Mouse (Mus musculus) embryonic facial prominence, embryonic 11.5 days (tissue): Measurements from ENCODE around the gene Sox13. TPM values are rescaled to one million over a fixed set of nuclear protein-coding genes. Genes with fewer than 3 reads are reported as not detected.

Source experiments
- ATAC-seq: fragments of 200-750 bp; cut with Nextera tagmentation; replicated peaks from 2 replicates; pipeline ENCODE4 v1.8.0; 2017; ENCODE audit warnings: low read depth; ENCODE audit not compliant: insufficient number of reproducible peaks, low FRiP score, low TSS enrichment
- DNase-seq: peaks from one replicate; pipeline ENCODE4 v3.0.0-alpha.2; 2015; ENCODE audit warnings: low spot score
- H3K27ac ChIP-seq: fragments of 300-500 bp; sonication (generic); replicated peaks from 2 replicates; pipeline ENCODE4 v1.5.1; 2014; ENCODE audit warnings: mild to moderate bottlenecking, low read depth, low read length, control low read depth
- H3K27me3 ChIP-seq: fragments of 300-500 bp; sonication (generic); 2 replicates; pipeline ENCODE4 v1.6.1; 2014; ENCODE audit warnings: mild to moderate bottlenecking, low read length, moderate library complexity, mixed read lengths; ENCODE audit not compliant: control insufficient read depth, insufficient read depth
- H3K36me3 ChIP-seq: fragments of 300-500 bp; sonication (generic); replicated peaks from 2 replicates; pipeline ENCODE4 v1.6.1; 2014; ENCODE audit warnings: low read depth, mild to moderate bottlenecking, low read length, moderate library complexity, mixed read lengths; ENCODE audit not compliant: control insufficient read depth, insufficient read depth
- H3K4me1 ChIP-seq: fragments of 300-500 bp; sonication (generic); 2 replicates; pipeline ENCODE4 v1.6.1; 2014; ENCODE audit warnings: low read length, mixed read lengths; ENCODE audit not compliant: control insufficient read depth, insufficient read depth
- H3K4me2 ChIP-seq: fragments of 300-500 bp; sonication (generic); 2 replicates; pipeline ENCODE4 v1.6.1; 2014; ENCODE audit warnings: low read depth, mild to moderate bottlenecking, control low read depth, low read length, moderate library complexity
- H3K4me3 ChIP-seq: fragments of 300-500 bp; sonication (generic); 2 replicates; pipeline ENCODE4 v1.5.1; 2014; ENCODE audit warnings: low read depth, low read length, control low read depth
- H3K9ac ChIP-seq: fragments of 300-500 bp; sonication (generic); replicated peaks from 2 replicates; pipeline ENCODE4 v1.6.1; 2014; ENCODE audit warnings: mild to moderate bottlenecking, control low read depth, low read length
- H3K9me3 ChIP-seq: fragments of 300-500 bp; sonication (generic); replicated peaks from 2 replicates; pipeline ENCODE4 v1.6.1; 2016; ENCODE audit warnings: mild to moderate bottlenecking, low read length, inconsistent platforms, mixed read lengths; ENCODE audit not compliant: control insufficient read depth
- WGBS: fragments of 180-500 bp; shearing (Covaris S2); extraction: QIAGEN DNeasy Blood & Tissue Kit; methylation state at CpG from one replicate; pipeline ENCODE4 v1.1.7; 2014; 5-methylcytosine and 5-hydroxymethylcytosine counted together
- polyA plus RNA-seq: library from polyadenylated mRNA; unstranded; fragments of >200 nt; fragmentation: Nextera tagmentation; extraction: Ambion mirVana; gene quantifications from 2 replicates; pipeline ENCODE4 v1.2.1, GENCODE M21; 2014

Gene Sox13
- polyA plus RNA-seq, 1 experiment from 2014 or later: 5.7 TPM

DNA sequence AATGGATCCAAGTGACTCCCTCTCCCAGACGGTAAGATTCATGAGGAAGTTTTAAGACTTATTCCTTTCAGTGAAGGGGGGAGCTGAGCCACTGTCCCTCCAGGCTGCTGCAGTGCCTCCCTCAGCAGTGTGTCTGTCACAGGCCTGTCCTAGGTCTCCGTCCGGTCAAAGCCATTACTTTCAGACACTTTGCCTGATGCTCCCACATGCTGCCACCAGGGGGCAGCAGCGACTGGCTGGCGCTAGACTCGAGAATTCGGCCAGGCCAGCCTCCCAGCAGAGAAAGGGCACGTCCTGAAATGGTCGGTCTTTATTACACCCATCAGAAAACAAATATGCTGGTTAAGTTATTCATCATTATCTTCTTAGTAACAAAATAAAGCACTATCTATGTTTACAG, 42.2 kb downstream of the Sox13 start:
- H3K27ac ChIP-seq: no peak overlapping the region
- DNase-seq (peak; percentile 91), ATAC-seq (no peak)
- no peaks in the 10 kb centered on the region for H3K9me3 ChIP-seq
- H3K36me3 ChIP-seq: no peaks in the 10 kb centered on the region
- no peak overlapping the region for H3K4me3 ChIP-seq
- H3K4me2 ChIP-seq: no peak overlapping the region
- WGBS: 9% methylated on average over 9 of the region's 9 CpGs
- H3K4me1 ChIP-seq: no peaks in the 10 kb centered on the region
- no peaks in the 10 kb centered on the region for H3K27me3 ChIP-seq
- no peak overlapping the region for H3K9ac ChIP-seq

DNA sequence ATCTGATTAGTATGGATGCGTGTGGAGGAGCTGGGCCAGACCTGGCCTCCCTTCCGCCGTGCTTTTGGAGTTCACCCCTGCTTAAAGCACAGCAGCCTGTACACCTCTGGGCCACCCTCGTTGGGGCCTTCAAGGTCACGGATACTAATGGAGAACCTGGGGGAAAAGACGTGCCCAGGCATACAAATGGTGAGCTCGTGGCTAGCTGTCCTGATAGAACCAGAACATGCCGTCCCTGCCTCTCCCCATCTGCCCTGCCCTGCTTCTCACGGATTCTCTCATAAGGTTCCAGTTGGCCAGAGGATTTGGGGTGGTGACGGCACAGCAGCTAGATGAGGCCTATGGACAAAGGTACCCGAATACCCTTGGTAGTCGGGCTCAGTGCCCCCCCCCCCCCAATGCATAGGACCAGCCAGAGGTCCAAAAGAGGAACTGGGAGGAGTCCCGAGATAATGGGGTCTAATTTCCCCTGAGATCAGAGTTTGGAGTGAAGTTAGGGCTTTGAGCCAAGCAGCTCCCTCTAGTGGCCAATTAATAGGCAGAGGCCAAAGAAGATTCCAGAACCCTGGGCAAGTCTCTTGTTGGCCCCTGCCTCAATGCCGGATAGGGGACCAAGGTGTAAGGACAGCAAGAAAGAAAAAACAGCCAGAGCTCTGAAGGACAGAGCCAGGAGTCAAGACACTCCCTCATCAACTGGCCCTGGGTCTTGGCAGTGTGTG, 43.7 kb downstream of the Sox13 start:
- Histone ChIP-seq H3K4me2 (no peak overlapping the region), H3K9ac (no peak overlapping the region), H3K36me3 (no peaks in the 10 kb centered on the region), H3K4me1 (no peaks in the 10 kb centered on the region), H3K9me3 (no peaks in the 10 kb centered on the region), H3K27ac (no peak overlapping the region), H3K27me3 (no peaks in the 10 kb centered on the region), H3K4me3 (no peak overlapping the region)
- peak; percentile 71 for DNase-seq
- no peak for ATAC-seq
- 76% methylated on average over 14 of the region's 14 CpGs for WGBS

DNA sequence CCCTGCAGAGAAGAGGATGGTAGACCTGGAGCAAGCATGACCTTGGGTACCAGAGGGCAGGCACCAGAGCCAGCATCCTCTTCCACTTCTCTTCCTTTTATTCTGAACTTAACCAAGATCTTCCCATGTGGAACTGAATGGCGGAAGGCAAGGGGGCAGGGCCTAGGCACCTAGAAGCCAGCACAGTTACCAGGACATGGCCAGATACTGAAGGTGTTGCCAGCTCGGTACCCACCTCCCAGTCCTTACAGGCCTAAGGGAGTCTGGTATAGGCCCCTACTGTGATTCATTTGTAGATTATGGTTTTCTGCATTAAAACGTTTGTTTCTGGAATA, 44.2 kb downstream of the Sox13 start:
- H3K9ac ChIP-seq: no peak overlapping the region
- ATAC-seq (no peak), DNase-seq (no peak)
- H3K27me3 ChIP-seq: no peaks in the 10 kb centered on the region
- no peak overlapping the region for H3K27ac ChIP-seq
- no peaks in the 10 kb centered on the region for H3K9me3 ChIP-seq
- no peaks in the 10 kb centered on the region for H3K36me3 ChIP-seq
- whole genome bisulfite sequencing: 74% methylated on average over 3 of the region's 3 CpGs
- H3K4me3 ChIP-seq: no peak overlapping the region
- H3K4me1 ChIP-seq: no peaks in the 10 kb centered on the region
- H3K4me2 ChIP-seq: no peak overlapping the region

DNA sequence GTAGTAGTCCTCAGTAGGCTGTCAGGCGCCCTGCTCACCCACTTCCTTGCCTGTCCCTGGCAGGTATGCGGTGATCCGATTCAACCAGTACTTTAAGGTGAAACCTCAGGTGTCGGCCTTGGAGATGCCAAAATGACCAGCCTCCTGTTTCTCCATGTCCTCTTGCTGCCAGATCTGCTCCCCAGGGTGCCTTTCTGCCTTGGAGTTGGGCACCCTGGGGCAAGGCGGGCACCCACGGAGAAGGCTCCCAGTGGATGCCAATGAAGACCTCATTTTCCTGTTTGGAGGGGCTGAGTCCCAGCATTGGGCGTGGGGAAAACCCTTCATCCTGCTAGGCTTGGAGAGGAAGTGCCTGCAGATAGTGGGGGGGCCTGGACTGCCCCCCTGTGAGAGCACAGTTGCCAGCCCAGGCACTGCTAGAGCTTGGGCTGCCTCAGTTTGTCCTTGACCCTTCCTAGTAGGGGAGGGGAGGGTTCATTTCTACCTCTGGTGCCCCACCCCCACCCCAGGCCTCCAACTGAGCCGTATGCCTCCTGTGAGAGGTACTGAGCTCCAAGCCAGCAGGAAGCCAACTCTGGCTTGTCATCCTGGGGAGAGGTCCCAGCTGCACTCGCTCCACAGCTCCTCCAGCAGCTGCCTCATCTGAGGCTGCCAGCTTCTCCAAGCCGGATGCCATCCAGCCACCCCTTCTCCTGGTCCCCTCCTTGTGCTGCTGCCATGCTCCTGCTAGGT, 44.8 kb downstream of the Sox13 start:
- Histone ChIP-seq H3K9ac (no peak overlapping the region), H3K27ac (no peak overlapping the region), H3K4me3 (no peak overlapping the region), H3K9me3 (no peaks in the 10 kb centered on the region), H3K36me3 (no peaks in the 10 kb centered on the region), H3K4me1 (no peaks in the 10 kb centered on the region), H3K4me2 (no peak overlapping the region), H3K27me3 (no peaks in the 10 kb centered on the region)
- no peak for ATAC-seq
- DNase-seq: no peak
- WGBS: 56% methylated on average over 10 of the region's 10 CpGs

DNA sequence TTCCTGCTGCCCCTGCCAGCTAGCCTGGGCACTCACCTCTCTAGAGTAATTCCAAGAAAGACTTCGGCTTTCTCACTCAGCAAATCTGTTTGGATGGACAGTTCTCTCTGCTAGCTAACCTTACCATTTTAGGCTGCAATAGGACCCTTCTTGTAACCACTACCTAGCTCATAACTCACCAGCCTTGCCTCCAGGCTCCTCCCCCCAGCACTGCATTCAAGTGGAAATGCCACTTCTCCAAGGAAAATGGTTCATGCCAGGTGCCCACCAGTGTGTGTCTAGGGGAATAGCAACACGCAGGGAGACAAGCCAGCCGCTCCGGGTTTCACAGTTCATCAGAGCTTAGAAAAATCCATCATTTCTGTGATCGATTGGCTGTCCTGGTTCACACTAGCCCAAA, 46.6 kb downstream of the Sox13 start:
- H3K27ac ChIP-seq: no peak overlapping the region
- no peaks in the 10 kb centered on the region for H3K4me1 ChIP-seq
- 88% methylated on average over 5 of the region's 5 CpGs for WGBS
- no peaks in the 10 kb centered on the region for H3K27me3 ChIP-seq
- ATAC-seq (no peak), DNase-seq (no peak)
- H3K9ac ChIP-seq: no peak overlapping the region
- no peak overlapping the region for H3K4me2 ChIP-seq
- H3K36me3 ChIP-seq: no peaks in the 10 kb centered on the region
- H3K4me3 ChIP-seq: no peak overlapping the region
- H3K9me3 ChIP-seq: no peaks in the 10 kb centered on the region

DNA sequence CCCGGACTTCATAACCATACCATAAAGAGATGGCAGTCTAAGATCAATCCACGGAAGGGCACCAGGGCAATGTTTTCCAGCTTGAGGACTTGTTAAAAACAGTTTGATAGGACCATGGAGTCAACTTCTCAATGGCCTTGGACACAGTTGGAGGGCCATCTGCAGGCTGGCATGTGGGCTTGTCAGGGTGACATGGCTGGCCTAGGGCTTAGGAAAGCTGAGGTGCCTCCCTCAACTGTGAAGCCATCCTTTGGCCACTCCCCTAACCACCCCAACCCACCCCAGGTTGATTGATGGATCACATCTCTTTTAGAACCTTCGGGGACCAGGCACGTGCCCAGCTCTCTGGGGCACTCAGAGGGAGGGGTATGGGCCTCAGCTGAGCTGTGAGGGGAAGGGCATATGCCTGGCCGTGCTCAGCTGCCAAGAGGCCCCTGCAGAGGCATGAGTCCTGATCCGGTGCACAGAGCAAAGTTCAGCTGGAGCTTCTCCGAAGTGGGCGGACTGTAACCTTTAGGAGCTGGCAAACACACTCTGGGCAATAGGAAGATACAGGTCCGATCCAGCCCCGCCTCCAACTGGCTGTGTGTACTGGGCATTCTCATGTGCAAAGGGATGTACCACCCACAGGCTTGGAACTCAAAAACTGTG, 48.4 kb downstream of the Sox13 start:
- Histone ChIP-seq H3K36me3 (no peaks in the 10 kb centered on the region), H3K4me2 (no peak overlapping the region), H3K4me1 (no peaks in the 10 kb centered on the region), H3K9ac (no peak overlapping the region), H3K27me3 (no peaks in the 10 kb centered on the region), H3K9me3 (no peaks in the 10 kb centered on the region), H3K27ac (no peak overlapping the region), H3K4me3 (no peak overlapping the region)
- DNase-seq (no peak), ATAC-seq (no peak)
- 82% methylated on average over 10 of the region's 10 CpGs for WGBS

DNA sequence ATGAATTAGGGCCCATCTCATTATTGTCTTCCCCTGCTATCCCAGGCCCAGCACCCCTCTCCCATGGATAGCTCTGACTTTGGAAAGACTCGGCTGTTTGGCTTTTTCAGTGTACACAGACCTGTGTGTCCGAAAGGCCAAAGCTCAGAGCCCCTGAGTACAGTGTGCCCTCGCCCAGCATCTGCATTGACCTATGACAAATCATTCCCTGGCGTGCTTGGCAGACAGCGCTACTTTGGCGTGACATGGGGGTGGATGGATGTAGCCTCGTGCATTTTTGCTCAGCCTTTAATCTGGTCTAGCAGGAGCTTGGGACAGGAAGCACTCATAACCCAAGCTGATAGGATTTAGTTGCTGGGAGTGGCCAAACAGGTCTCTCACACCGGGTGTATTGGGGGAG, 52.1 kb downstream of the Sox13 start:
- Histone ChIP-seq H3K9ac (no peak overlapping the region), H3K9me3 (no peaks in the 10 kb centered on the region), H3K4me1 (peaks cover 9% of the 10 kb centered on the region), H3K27me3 (no peaks in the 10 kb centered on the region), H3K27ac (no peak overlapping the region), H3K4me3 (no peak overlapping the region), H3K36me3 (no peaks in the 10 kb centered on the region), H3K4me2 (no peak overlapping the region)
- 63% methylated on average over 8 of the region's 8 CpGs for WGBS
- no peak for DNase-seq
- ATAC-seq: no peak

DNA sequence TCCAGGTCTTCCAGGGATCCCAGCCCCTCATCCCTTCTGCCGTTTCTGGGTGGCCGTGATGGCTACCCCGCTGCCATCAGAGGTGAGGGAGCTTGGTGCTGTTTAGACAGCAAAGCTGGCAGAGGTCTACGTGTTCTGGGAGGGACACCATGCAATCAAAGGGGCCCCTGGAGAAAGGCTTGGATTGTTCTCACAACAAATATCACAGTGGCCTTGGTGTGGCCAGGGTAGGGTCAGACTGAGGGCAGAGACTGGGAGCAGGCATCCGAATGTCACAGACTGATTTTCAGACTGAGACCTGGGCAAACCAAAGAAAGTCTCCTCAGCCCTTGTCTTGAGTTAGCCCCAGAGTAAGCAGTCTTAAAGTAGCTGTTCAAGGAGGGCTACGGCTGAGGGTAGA, 52.7 kb downstream of the Sox13 start:
- Histone ChIP-seq H3K36me3 (no peaks in the 10 kb centered on the region), H3K4me2 (no peak overlapping the region), H3K9ac (no peak overlapping the region), H3K27ac (no peak overlapping the region), H3K27me3 (no peaks in the 10 kb centered on the region), H3K4me1 (peaks cover 9% of the 10 kb centered on the region), H3K4me3 (no peak overlapping the region), H3K9me3 (no peaks in the 10 kb centered on the region)
- ATAC-seq (no peak), DNase-seq (no peak)
- 79% methylated on average over 6 of the region's 6 CpGs for WGBS
